Mouse (Mus musculus) kidney, embryonic 14.5 days (tissue): ENCODE data around the gene Bend3. TPM values are rescaled to one million over a fixed set of nuclear protein-coding genes. Genes with fewer than 3 reads are reported as not detected.

Experiments
- ATAC-seq: fragments of 200-750 bp; cut with Nextera tagmentation; 2 replicates; pipeline ENCODE4 v1.8.0; 2017; ENCODE audit warnings: moderate number of reproducible peaks, mild to moderate bottlenecking, moderate TSS enrichment, moderate library complexity; ENCODE audit not compliant: low FRiP score, low TSS enrichment
- H3K27ac ChIP-seq: fragments of 300-500 bp; sonication (generic); 2 replicates; pipeline ENCODE4 v1.5.1; 2014; ENCODE audit warnings: low read depth, mild to moderate bottlenecking, low read length, moderate library complexity, mixed read lengths
- H3K27me3 ChIP-seq: fragments of 300-500 bp; sonication (generic); 2 replicates; pipeline ENCODE4 v1.6.1; 2014; ENCODE audit warnings: mild to moderate bottlenecking, low read length; ENCODE audit not compliant: control insufficient read depth, insufficient read depth
- H3K36me3 ChIP-seq: fragments of 300-500 bp; sonication (generic); 2 replicates; pipeline ENCODE4 v1.6.1; 2014; ENCODE audit warnings: low read length, mixed read lengths; ENCODE audit not compliant: control insufficient read depth, insufficient read depth
- H3K4me1 ChIP-seq: fragments of 300-500 bp; sonication (generic); 2 replicates; pipeline ENCODE4 v1.6.1; 2014; ENCODE audit warnings: low read length, mixed read lengths; ENCODE audit not compliant: control insufficient read depth, insufficient read depth
- H3K4me2 ChIP-seq: fragments of 300-500 bp; sonication (generic); replicated peaks from 2 replicates; pipeline ENCODE4 v1.6.1; 2014; ENCODE audit warnings: low read depth, mild to moderate bottlenecking, low read length
- H3K4me3 ChIP-seq: fragments of 300-500 bp; sonication (generic); 2 replicates; pipeline ENCODE4 v1.5.1; 2014; ENCODE audit warnings: mild to moderate bottlenecking, low read length
- H3K9ac ChIP-seq: fragments of 300-500 bp; sonication (generic); 2 replicates; pipeline ENCODE4 v1.6.1; 2014; ENCODE audit warnings: low read depth, mild to moderate bottlenecking, low read length, moderate library complexity
- H3K9me3 ChIP-seq: fragments of 300-500 bp; sonication (generic); 2 replicates; pipeline ENCODE4 v1.6.1; 2016; ENCODE audit warnings: low read length; ENCODE audit not compliant: control insufficient read depth
- WGBS: fragments of 180-500 bp; shearing (Covaris S2); extraction: QIAGEN DNeasy Blood & Tissue Kit; methylation state at CpG from one replicate; pipeline ENCODE4 v1.1.7; 2014; 5-methylcytosine and 5-hydroxymethylcytosine counted together
- polyA plus RNA-seq: library from polyadenylated mRNA; unstranded; fragments of >200 nt; fragmentation: Nextera tagmentation; extraction: Ambion mirVana; gene quantifications from 2 replicates; pipeline ENCODE4 v1.2.1, GENCODE M21; 2014

Gene Bend3
- polyA plus RNA-seq, 1 experiment from 2014 or later = 8.9 TPM

DNA sequence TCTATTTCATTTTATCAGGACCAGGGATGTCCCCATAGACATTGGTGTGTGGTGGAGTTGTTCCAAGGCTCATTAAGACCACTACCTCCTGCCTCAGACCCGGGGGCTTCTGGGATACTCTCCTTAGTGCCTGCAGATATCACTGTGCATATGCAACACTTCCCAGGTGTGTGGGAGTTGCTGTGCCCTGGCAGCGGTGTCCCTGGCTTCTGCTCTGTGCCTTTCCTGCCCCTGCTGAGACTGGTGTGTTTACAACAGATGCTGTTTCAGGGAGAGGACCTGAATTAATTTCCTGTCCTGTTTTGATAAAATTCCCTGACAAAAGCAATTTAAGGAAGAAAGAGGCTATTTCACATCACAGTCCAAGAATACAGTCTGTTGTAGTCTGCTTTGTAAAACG, 72.3 kb downstream of the Bend3 start:
- 26% methylated on average over 3 of the region's 3 CpGs for WGBS
- Histone ChIP-seq H3K36me3 (no peaks in the 10 kb centered on the region), H3K4me3 (no peak overlapping the region), H3K27ac (no peak overlapping the region), H3K9me3 (no peaks in the 10 kb centered on the region), H3K4me1 (no peaks in the 10 kb centered on the region; the same call in 1 of the 2 replicates), H3K27me3 (no peaks in the 10 kb centered on the region), H3K9ac (no peak overlapping the region), H3K4me2 (no peak overlapping the region)
- ATAC-seq = no peak

DNA sequence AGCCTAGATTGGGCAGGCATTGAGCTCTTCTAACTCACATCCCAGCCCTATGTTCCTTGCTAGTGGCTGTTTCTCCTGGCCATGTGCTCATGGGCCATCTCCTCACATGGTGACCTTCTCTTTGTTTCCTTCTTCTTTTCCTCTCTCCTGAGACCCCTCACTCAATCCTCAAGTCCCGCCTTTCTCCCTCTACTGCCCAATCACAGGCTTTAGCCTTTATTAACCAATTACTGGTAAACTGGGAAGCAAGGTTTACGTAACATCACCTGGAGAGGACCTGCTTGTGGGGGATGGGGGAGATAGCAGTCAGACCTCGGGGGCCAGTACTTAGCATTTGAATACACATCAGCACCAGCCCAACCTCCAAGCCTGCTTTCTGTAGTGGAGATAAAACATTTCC, 72.8 kb downstream of the Bend3 start:
- no peaks in the 10 kb centered on the region for H3K9me3 ChIP-seq
- WGBS = 33% methylated on average over 3 of the region's 3 CpGs
- H3K4me3 ChIP-seq = no peak overlapping the region
- no peaks in the 10 kb centered on the region for H3K27me3 ChIP-seq
- H3K36me3 ChIP-seq = no peaks in the 10 kb centered on the region
- ATAC-seq = no peak
- H3K9ac ChIP-seq = no peak overlapping the region
- no peak overlapping the region for H3K4me2 ChIP-seq
- H3K4me1 ChIP-seq = no peaks in the 10 kb centered on the region; the same call in 1 of the 2 replicates
- no peak overlapping the region for H3K27ac ChIP-seq

DNA sequence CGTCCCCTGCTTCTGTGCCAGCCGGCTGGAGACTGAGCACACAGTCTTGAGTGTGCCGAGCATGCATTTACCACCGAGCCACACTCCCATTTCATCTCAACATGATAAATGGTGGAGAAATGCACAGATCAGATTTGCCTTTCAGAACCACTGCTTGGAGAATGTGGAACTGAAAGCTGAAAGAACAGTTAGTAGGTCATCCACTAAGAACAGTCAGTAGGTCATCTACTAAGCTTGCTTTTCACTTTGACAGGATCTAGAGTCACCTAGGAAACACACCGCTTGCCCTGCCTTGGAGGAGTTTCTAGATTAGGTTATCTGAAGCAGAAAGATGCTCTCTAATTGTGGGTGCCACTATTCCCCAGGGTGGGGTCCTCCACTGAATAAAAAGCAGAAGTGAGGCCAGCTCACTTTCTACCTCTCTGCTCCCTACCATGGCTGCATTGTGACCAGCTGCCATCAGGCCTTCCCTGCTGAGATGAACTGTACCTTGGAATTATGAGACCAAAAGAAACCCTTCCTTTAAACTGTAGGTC, 79.1 kb downstream of the Bend3 start:
- ATAC-seq = no peak
- no peaks in the 10 kb centered on the region for H3K4me1 ChIP-seq
- no peaks in the 10 kb centered on the region for H3K9me3 ChIP-seq
- H3K27ac ChIP-seq = no peak overlapping the region
- H3K4me3 ChIP-seq = no peak overlapping the region
- no peak overlapping the region for H3K4me2 ChIP-seq
- no peaks in the 10 kb centered on the region for H3K27me3 ChIP-seq
- WGBS = 91% methylated on average over 5 of the region's 5 CpGs
- no peak overlapping the region for H3K9ac ChIP-seq
- H3K36me3 ChIP-seq = no peaks in the 10 kb centered on the region

DNA sequence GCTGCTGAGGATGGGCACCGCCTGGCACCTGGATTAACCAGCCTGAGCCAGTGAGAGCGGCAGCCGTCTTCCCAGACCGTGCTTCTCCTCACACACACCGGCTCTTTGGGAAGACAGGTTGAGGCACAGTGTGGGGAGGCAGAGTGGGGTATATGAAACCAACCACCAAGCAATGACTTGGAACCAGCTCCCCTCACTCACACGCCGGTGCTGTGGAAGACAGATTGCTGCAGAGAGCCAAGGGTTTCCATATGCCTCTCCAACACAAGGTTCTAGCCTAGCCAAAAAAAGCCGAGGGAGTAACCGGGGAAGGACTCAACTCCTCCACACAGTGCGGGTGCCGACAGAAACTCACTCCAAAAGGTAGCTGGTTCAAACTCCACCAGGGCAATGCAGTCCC, 80.7 kb downstream of the Bend3 start:
- 65% methylated on average over 11 of the region's 11 CpGs for WGBS
- H3K27ac ChIP-seq = no peak overlapping the region
- no peak overlapping the region for H3K9ac ChIP-seq
- ATAC-seq = no peak
- no peak overlapping the region for H3K4me3 ChIP-seq
- H3K9me3 ChIP-seq = no peaks in the 10 kb centered on the region
- H3K4me1 ChIP-seq = no peaks in the 10 kb centered on the region
- no peaks in the 10 kb centered on the region for H3K36me3 ChIP-seq
- H3K4me2 ChIP-seq = no peak overlapping the region
- no peaks in the 10 kb centered on the region for H3K27me3 ChIP-seq

DNA sequence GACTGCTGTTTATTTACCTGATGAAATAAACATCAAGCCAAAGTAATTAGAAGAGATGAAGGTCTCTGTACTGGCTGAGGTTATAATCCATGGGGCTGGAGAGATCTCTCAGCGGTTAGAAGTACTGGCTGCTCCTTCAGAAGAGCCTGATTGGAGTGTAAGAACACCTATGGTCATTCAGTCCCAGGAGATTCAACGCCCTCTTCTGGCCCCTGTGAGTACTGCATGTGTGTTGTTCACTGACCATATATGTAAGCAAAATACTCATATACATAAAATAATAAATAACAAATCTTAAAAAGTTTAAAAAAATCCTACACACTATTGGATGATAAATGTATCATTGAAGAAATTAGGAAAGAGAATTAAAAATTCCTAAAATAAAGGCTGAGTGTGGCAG, 82.1 kb downstream of the Bend3 start:
- H3K36me3 ChIP-seq = no peaks in the 10 kb centered on the region
- no peaks in the 10 kb centered on the region for H3K9me3 ChIP-seq
- H3K27me3 ChIP-seq = no peaks in the 10 kb centered on the region
- H3K4me2 ChIP-seq = no peak overlapping the region
- no peaks in the 10 kb centered on the region for H3K4me1 ChIP-seq
- no peak overlapping the region for H3K9ac ChIP-seq
- H3K4me3 ChIP-seq = no peak overlapping the region
- H3K27ac ChIP-seq = no peak overlapping the region
- no peak for ATAC-seq
- 36% methylated on average over 2 of the region's 2 CpGs for WGBS

DNA sequence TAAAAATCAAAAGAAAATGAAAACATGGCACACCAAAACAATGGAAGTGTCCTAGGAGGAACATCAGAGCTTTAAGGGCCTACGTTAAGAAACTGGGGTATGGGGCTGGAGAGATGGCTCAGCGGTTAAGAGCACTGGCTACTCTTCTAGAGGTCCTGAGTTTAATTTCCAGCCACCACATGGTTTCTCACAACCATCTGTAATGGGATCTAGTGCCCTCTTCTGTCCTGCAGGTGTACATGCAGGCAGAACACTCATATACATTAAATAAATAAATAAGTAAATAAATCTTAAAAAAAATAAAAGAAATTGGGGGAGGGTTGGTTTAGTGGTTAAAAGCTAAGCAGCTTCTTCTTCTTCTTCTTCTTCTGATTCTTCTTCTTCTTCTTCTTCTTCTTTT, 82.7 kb downstream of the Bend3 start:
- H3K4me1 ChIP-seq = no peaks in the 10 kb centered on the region
- no peaks in the 10 kb centered on the region for H3K27me3 ChIP-seq
- no peak for ATAC-seq
- H3K9ac ChIP-seq = no peak overlapping the region
- H3K27ac ChIP-seq = no peak overlapping the region
- no peaks in the 10 kb centered on the region for H3K9me3 ChIP-seq
- no peak overlapping the region for H3K4me2 ChIP-seq
- no peak overlapping the region for H3K4me3 ChIP-seq
- H3K36me3 ChIP-seq = no peaks in the 10 kb centered on the region
- WGBS = 94% methylated on average over 2 of the region's 2 CpGs

Other genes starting within 250 kb of the Bend3 start
- 10.1 and 11.9 TPM in 2 replicates for gene Gm9803, start 45.3 kb downstream of the Bend3 start, polyA plus RNA-seq
- gene 1700021F05Rik, start 62.2 kb downstream of the Bend3 start, polyA plus RNA-seq = 73.1 and 80.8 TPM in 2 replicates
- 609 and 623 TPM in 2 replicates for gene Cd24a, start 99.5 kb downstream of the Bend3 start, polyA plus RNA-seq